Mouse (Mus musculus) embryo, embryonic 10.5 days (tissue): ENCODE measurements around the gene Olfr1048.
"Not testable (repeated sequence)": the region's sequence is repeated elsewhere in the genome, so short reads cannot be mapped to it uniquely, and the experiment has no call there.

Experiments used
- DNase-seq: peaks from one replicate; pipeline ENCODE4 v3.0.0-alpha.2; 2015; ENCODE audit warnings: low spot score

Olfr1048 gene

DNA sequence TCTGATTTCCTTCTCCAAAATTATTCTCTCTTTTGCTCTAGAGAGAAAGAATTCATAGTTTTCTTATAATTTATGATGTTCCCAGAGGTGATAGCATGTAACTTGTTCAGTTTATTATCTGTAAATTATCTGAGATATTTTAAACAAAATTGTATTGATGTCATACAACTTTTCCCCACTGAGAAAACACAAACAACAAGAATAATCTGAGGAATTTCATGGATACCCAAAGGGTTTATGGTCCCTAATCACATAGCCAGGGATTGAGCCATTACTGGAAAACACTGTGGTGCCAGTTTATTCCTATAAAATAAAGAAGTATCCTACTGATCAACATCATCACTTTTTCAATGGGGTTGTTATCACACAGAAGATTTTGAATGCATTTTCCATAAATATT, at the start of gene Olfr1048:
Olfr1048 (minus strand) TSS at position 101 of the 400 bp plus-strand sequence.
- DNase-seq: no peak

GRCm38 (mm10) chr2:86278988-86279387, 38.9 kb upstream of the Olfr1048 start, which contains the start of gene Olfr1051:
TSS of gene Olfr1051 (minus strand) at chr2:86279088.
- DNase-seq: not testable (repeated sequence)

GRCm38 (mm10) chr2:86258228-86258627, 18.1 kb upstream of the Olfr1048 start, which contains the start of gene Olfr1049:
TSS of gene Olfr1049 (minus strand) at chr2:86258328.
- DNase-seq: not testable (repeated sequence)

DNA sequence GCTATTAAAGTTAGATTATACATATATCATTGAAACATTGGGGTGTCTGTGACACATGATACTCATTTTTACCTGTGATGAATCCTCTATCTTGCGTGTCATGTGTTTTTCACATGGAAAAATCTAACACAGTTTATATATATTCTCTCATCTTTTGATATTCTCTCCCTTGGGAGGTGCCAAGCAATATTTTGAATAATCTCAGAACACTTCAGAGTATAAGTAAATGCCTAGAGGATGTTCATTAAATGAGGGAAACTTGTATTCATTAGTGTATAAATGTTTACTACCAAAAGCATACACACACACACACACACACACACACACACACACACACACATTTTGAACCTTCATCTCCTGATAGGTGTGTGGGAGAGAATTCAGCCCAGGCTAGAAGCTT, 8.8 kb downstream of the Olfr1048 start, which contains the start of gene Olfr1047:
Olfr1047 (minus strand) TSS at position 101 of the 400 bp plus-strand sequence.
- no peak for DNase-seq

GRCm38 (mm10) chr2:86219214-86219613, 20.9 kb downstream of the Olfr1048 start, which contains the start of gene Olfr1046:
TSS of gene Olfr1046 (minus strand) at chr2:86219314.
- no peak for DNase-seq

- DNase-seq: no peak
Measured at GRCm38 (mm10) chr2:86202909-86203308, 37.2 kb downstream of the Olfr1048 start, which contains the start of gene Olfr1045. TSS of gene Olfr1045 (minus strand) at chr2:86203009.

- DNase-seq: no peak
Measured at GRCm38 (mm10) chr2:86195863-86196262, 44.2 kb downstream of the Olfr1048 start.

GRCm38 (mm10) chr2:86185583-86185982, 54.5 kb downstream of the Olfr1048 start, which contains the start of gene Olfr52:
TSS of gene Olfr52 (minus strand) at chr2:86185683.
- DNase-seq: no peak
